Mouse (Mus musculus) myocyte (in vitro differentiated cells): ENCODE data around the gene Cpox. TPM values are rescaled to one million over a fixed set of nuclear protein-coding genes. Genes with fewer than 3 reads are reported as not detected.

Experiments
- H3K27me3 ChIP-seq: one replicate; pipeline ENCODE4 v1.6.1; 2011; ENCODE audit not compliant: control insufficient read depth, insufficient read depth, insufficient read length
- H3K36me3 ChIP-seq: one replicate; pipeline ENCODE4 v1.6.1; 2011; ENCODE audit not compliant: control insufficient read depth, insufficient read depth
- H3K4me2 ChIP-seq: one replicate; pipeline ENCODE4 v1.6.1; 2011; ENCODE audit warnings: low read depth, control low read depth
- H3K4me3 ChIP-seq: one replicate; pipeline ENCODE4 v1.5.1; 2011; ENCODE audit warnings: mild to moderate bottlenecking, control low read depth, moderate library complexity
- H3K79me2 ChIP-seq: one replicate; pipeline ENCODE4 v1.6.1; 2011; ENCODE audit not compliant: control insufficient read depth, insufficient read depth
- H3ac ChIP-seq: one replicate; pipeline ENCODE4 v1.6.1; 2011; ENCODE audit not compliant: control insufficient read depth, insufficient read length
- CEBPB ChIP-seq: IDR thresholded peaks from 2 replicates; pipeline ENCODE4 v1.6.1; 2011; ENCODE audit warnings: mild to moderate bottlenecking, moderate library complexity; ENCODE audit not compliant: poor library complexity, insufficient read depth, severe bottlenecking
- E2F4 ChIP-seq: IDR thresholded peaks from one replicate; pipeline ENCODE4 v1.6.1; 2011; ENCODE audit warnings: mild to moderate bottlenecking, control low read depth, moderate library complexity; ENCODE audit not compliant: insufficient read depth
- MAX ChIP-seq: IDR thresholded peaks from one replicate; pipeline ENCODE4 v1.6.1; 2011; ENCODE audit warnings: low read depth, mild to moderate bottlenecking, control low read depth
- MYOD1 ChIP-seq, 3 experiments: IDR thresholded peaks; one replicate each; pipeline ENCODE4 v1.6.1; 2011; ENCODE audit warnings: control low read depth in 2 of 3, low read depth in 2 of 3, mild to moderate bottlenecking in 2 of 3, moderate library complexity in 1 of 3; ENCODE audit not compliant: insufficient read length in 2 of 3, control insufficient read depth in 1 of 3
- MYOG ChIP-seq, 3 experiments: IDR thresholded peaks; one replicate each; pipeline ENCODE4 v1.6.1; 2011; ENCODE audit warnings: control low read depth in 2 of 3, low read depth in 2 of 3, mild to moderate bottlenecking in 2 of 3; ENCODE audit not compliant: insufficient read length in 2 of 3, control insufficient read depth in 1 of 3, insufficient read depth in 1 of 3
- POLR2A ChIP-seq: IDR thresholded peaks from one replicate; pipeline ENCODE4 v1.6.1; 2011; ENCODE audit warnings: low read depth, mild to moderate bottlenecking, control low read depth, moderate library complexity; ENCODE audit not compliant: insufficient read length
- POLR2AphosphoS2 ChIP-seq: IDR thresholded peaks from one replicate; pipeline ENCODE4 v1.6.1; 2011; ENCODE audit warnings: low read depth, control low read depth; ENCODE audit not compliant: insufficient read length
- REST ChIP-seq: IDR thresholded peaks from one replicate; pipeline ENCODE4 v1.6.1; 2011; ENCODE audit warnings: mild to moderate bottlenecking, control low read depth, moderate library complexity; ENCODE audit not compliant: insufficient read depth, insufficient read length
- SRF ChIP-seq: IDR thresholded peaks from one replicate; pipeline ENCODE4 v1.6.1; 2011; ENCODE audit warnings: low read depth; ENCODE audit not compliant: control insufficient read depth, insufficient read length
- TCF12 ChIP-seq: IDR thresholded peaks from one replicate; pipeline ENCODE4 v1.6.1; 2011; ENCODE audit warnings: mild to moderate bottlenecking, control low read depth; ENCODE audit not compliant: poor library complexity, insufficient read depth, severe bottlenecking
- TCF3 ChIP-seq: IDR thresholded peaks from one replicate; pipeline ENCODE4 v1.6.1; 2011; ENCODE audit warnings: low read depth, control low read depth; ENCODE audit not compliant: insufficient read length
- USF1 ChIP-seq: IDR thresholded peaks from one replicate; pipeline ENCODE4 v1.6.1; 2011; ENCODE audit warnings: low read depth, mild to moderate bottlenecking, control low read depth, moderate library complexity
- polyA plus RNA-seq: library from polyadenylated mRNA; unstranded; fragments of >200 nt; fragmentation: generic; extraction: Trizol; gene quantifications from one replicate; pipeline ENCODE4 v1.2.1, GENCODE M21; 2012; ENCODE audit warnings: missing spikeins

The Cpox gene
- polyA plus RNA-seq, 1 experiment: 20.0 TPM

DNA sequence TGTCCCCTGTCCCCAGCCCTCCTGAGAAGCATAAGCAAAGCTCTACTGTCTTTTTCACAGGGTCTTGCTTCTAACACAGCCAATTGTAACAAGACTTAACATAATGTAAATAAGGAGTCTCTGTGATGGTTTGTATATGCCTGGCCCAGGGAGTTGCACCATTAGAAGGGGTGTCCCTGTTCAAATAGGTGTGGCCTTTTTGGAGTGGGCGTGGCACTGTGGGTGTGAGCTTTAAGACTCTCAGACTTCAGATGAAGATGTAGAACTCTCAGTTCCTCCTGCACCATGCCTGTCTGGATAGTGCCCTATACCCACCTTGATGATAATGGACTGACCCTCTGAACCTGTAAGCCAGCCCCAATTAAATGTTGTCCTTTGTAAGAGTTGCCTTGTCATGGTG, 68.7 kb downstream of the Cpox start:
- no peak overlapping the region for H3ac ChIP-seq

DNA sequence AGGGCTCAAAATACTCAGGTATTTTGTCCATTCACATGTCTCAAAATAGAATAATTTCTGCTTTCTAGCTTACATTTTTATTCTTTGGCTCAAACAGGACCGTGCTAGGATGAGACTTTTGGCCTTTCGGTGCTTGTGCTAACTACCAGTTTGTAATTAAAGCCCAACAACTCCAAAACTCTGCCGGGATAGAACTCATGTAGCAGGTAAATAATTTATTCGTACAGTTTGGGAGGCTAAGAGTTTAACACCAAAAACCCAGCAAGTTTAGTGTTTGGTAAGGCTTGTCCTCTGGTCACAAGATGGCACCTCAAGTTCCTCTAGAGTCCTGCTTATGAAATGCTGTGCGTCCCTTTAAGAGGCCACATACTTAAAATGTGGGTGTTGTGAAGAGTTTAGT, 70.7 kb downstream of the Cpox start:
- H3K36me3 ChIP-seq: peaks cover 5% of the 10 kb centered on the region
- H3K27me3 ChIP-seq: no peaks in the 10 kb centered on the region
- H3K79me2 ChIP-seq: no peaks in the 10 kb centered on the region
- H3K4me2 ChIP-seq: no peak overlapping the region
- TF ChIP-seq MYOD1 (IDR thresholded peaks at IDR 0.05; ENCODE audit: control insufficient read depth in 1 of 3, insufficient read length in 2 of 3, low read depth in 2 of 3): no peak
- no peak overlapping the region for H3ac ChIP-seq
- H3K4me3 ChIP-seq: no peak overlapping the region

More for the DNA sequence above, 68.7 kb downstream of the Cpox start:
- Histone ChIP-seq H3K4me2 (no peak overlapping the region), H3K4me3 (no peak overlapping the region), H3K79me2 (no peaks in the 10 kb centered on the region), H3K27me3 (no peaks in the 10 kb centered on the region), H3K36me3 (peaks cover 18% of the 10 kb centered on the region)
- TF ChIP-seq REST (no peak), E2F4 (no peak), TCF12 (no peak), CEBPB (no peak), MYOG (IDR thresholded peaks at IDR 0.05; ENCODE audit: control insufficient read depth in 1 of 3, insufficient read depth in 1 of 3, insufficient read length in 2 of 3, low read depth in 2 of 3) (no peak), MAX (no peak), MYOD1 (IDR thresholded peaks at IDR 0.05; ENCODE audit: control insufficient read depth in 1 of 3, insufficient read length in 2 of 3, low read depth in 2 of 3) (no peak), POLR2A (no peak), POLR2AphosphoS2 (no peak), TCF3 (no peak), USF1 (no peak), SRF (no peak)

DNA sequence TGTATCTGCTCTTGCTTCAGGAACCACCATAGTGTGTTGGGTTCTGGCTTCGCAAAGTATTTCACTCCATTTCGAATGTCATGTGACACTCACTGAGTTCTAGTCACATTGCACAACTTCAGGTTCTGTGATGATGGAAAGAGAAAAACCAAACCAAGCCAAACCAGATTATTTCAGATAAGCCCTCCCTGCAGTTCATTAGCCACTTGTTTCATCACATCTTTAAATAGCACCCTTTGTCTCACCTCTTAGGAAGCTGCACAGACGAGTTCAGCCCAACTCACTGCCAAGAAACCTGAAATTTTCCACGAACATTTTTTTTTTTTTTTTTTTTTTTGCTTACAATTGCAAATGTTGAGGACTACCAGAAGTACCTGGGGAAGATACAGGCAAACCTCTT, 76.6 kb downstream of the Cpox start:
- no peak for TF ChIP-seq POLR2AphosphoS2
- no peak for TF ChIP-seq MAX
- no peak for TF ChIP-seq E2F4
- no peak for TF ChIP-seq USF1
- no peak for TF ChIP-seq TCF3
- TF ChIP-seq CEBPB: no peak
- no peak for TF ChIP-seq MYOD1 (IDR thresholded peaks at IDR 0.05; ENCODE audit: control insufficient read depth in 1 of 3, insufficient read length in 2 of 3, low read depth in 2 of 3)
- no peak for TF ChIP-seq REST
- no peak for TF ChIP-seq SRF
- TF ChIP-seq MYOG (IDR thresholded peaks at IDR 0.05; ENCODE audit: control insufficient read depth in 1 of 3, insufficient read depth in 1 of 3, insufficient read length in 2 of 3, low read depth in 2 of 3): no peak
- no peak for TF ChIP-seq TCF12
- no peaks in the 10 kb centered on the region for H3K79me2 ChIP-seq
- H3ac ChIP-seq: no peak overlapping the region
- no peaks in the 10 kb centered on the region for H3K36me3 ChIP-seq
- no peaks in the 10 kb centered on the region for H3K27me3 ChIP-seq
- no peak overlapping the region for H3K4me3 ChIP-seq
- H3K4me2 ChIP-seq: no peak overlapping the region

DNA sequence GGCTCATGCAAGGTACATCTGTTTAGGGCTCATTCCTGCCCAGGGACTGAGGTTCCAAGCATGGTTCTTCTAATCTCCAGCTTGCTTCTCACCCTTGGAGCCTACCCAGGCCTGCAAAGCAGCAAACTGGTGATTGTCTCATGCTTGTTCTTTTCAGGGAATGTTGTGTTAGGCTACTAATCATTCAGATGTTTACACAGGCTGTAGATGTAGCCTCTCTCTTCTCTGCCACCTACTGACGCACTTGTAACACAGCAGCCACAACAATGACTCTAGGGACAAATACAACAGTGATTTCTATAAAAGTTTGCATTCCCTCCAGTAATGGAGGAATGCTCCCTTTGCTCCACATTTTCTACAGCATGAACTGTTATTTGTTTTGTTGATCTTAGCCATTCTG, 81.2 kb downstream of the Cpox start:
- H3ac ChIP-seq: no peak overlapping the region
- H3K27me3 ChIP-seq: no peaks in the 10 kb centered on the region
- no peaks in the 10 kb centered on the region for H3K79me2 ChIP-seq
- no peak overlapping the region for H3K4me2 ChIP-seq
- TF ChIP-seq SRF: no peak
- no peak for TF ChIP-seq POLR2AphosphoS2
- TF ChIP-seq TCF12: no peak
- no peak for TF ChIP-seq MAX
- TF ChIP-seq MYOG (IDR thresholded peaks at IDR 0.05; ENCODE audit: control insufficient read depth in 1 of 3, insufficient read depth in 1 of 3, insufficient read length in 2 of 3, low read depth in 2 of 3): no peak
- no peak for TF ChIP-seq USF1
- TF ChIP-seq MYOD1 (IDR thresholded peaks at IDR 0.05; ENCODE audit: control insufficient read depth in 1 of 3, insufficient read length in 2 of 3, low read depth in 2 of 3): no peak
- TF ChIP-seq REST: no peak
- TF ChIP-seq POLR2A: no peak
- no peak overlapping the region for H3K4me3 ChIP-seq
- H3K36me3 ChIP-seq: no peaks in the 10 kb centered on the region

DNA sequence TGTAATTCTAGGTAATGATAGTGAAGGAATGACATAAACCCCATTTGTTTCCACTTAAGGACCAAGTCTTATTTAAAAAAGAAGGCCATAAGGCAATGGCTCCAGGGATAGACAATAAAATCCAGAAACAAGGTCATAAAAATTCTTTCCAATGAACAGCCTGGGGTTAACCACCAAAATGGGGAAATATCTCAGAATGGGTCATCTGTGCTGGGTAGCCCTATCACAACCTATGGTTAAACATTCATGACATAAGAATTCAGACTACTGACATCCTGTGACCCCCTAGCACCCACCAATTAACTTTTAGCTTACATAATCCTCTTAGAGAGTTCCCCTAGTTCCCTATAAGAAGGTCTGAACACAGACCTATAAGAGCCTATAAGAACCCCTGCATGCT, 86.1 kb downstream of the Cpox start:
- H3K4me2 ChIP-seq: no peak overlapping the region
- no peak overlapping the region for H3ac ChIP-seq
- no peak overlapping the region for H3K4me3 ChIP-seq
- no peaks in the 10 kb centered on the region for H3K79me2 ChIP-seq
- H3K36me3 ChIP-seq: no peaks in the 10 kb centered on the region
- H3K27me3 ChIP-seq: no peaks in the 10 kb centered on the region
- TF ChIP-seq CEBPB: no peak
- no peak for TF ChIP-seq POLR2A
- no peak for TF ChIP-seq MAX
- no peak for TF ChIP-seq REST
- TF ChIP-seq MYOG (IDR thresholded peaks at IDR 0.05; ENCODE audit: control insufficient read depth in 1 of 3, insufficient read depth in 1 of 3, insufficient read length in 2 of 3, low read depth in 2 of 3): no peak
- no peak for TF ChIP-seq MYOD1 (IDR thresholded peaks at IDR 0.05; ENCODE audit: control insufficient read depth in 1 of 3, insufficient read length in 2 of 3, low read depth in 2 of 3)
- no peak for TF ChIP-seq TCF3
